Mouse (Mus musculus): ENCODE measurements around the gene Cep128.
A peak's percentile ranks its signal among the peaks of the same experiment; 100 is the strongest.
"Not testable (repeated sequence)": the region's sequence is repeated elsewhere in the genome, so short reads cannot be mapped to it uniquely, and the experiment has no call there.

Gene Cep128

GRCm38 (mm10) chr12:91384281-91385017 lies at the start of gene Cep128, which contains the start of gene Tshr:
Cep128 (minus strand) TSS chr12:91384409.
Tshr (plus strand) TSS chr12:91384563.
- DNase-seq (ENCODE audit: low read depth, low spot score) = peak; percentile 95

- no peak for DNase-seq (ENCODE audit: low read depth, low spot score)
These were observed 42.9 kb upstream of the Cep128 start for GRCm38 (mm10) chr12:91427129-91427528.

DNA sequence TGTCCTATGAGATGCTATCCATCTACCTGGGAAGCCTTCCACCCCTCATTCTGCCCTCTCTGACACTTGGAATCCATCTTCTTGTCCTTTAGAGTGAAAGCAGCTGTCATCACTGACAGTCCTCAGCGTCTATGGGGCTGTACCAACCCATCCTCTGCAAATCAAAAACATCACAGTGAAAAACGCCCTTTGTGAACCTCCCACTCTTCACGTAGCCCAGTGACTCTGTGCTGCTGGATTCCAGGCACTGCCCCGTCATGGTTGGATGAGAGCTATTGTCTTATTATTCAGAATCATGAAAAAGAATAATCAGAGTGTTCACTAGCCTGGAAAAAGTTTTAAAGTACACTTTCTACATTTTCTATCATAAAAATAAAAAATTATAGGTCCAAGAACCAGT lies 42.3 kb upstream of the Cep128 start:
- DNase-seq (ENCODE audit: low read depth, low spot score) = no peak

DNA sequence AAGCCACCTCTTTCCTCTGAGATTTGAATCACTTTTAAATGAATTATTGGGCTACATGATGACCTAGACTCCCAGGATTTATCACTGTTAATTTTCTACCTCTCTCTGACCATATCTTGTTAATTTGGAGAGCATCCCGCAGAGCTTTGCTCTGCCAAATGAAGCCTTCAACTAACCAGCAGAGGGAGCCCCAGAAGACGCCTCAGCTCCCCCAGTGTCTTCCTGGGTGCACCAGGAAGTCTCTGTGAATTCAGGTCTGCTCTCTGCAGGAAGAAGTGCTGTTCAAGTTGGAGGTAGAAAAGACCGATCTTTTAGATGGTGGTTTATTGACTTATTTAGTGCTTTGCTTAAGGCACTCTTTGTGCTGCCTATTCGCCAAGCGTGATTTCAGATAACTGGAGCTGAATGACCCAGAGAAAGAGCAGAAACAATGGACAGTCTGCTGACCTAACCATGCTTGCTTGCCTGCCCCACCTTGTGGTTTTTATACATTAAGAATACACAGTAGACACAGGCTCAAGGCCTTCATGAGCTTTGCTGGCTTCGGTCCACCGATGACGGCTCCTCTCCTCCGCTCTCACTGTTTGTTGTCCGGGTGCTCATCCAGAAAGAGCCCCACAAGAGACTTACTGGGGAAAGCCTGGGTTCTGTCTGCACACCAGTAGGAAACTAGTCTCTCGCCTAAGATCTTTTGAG lies 39.1 kb upstream of the Cep128 start:
- DNase-seq (ENCODE audit: low read depth, low spot score) = peak; percentile 76

- DNase-seq (ENCODE audit: low read depth, low spot score) = no peak
These were observed 37.1 kb upstream of the Cep128 start for GRCm38 (mm10) chr12:91421272-91421671.

DNA sequence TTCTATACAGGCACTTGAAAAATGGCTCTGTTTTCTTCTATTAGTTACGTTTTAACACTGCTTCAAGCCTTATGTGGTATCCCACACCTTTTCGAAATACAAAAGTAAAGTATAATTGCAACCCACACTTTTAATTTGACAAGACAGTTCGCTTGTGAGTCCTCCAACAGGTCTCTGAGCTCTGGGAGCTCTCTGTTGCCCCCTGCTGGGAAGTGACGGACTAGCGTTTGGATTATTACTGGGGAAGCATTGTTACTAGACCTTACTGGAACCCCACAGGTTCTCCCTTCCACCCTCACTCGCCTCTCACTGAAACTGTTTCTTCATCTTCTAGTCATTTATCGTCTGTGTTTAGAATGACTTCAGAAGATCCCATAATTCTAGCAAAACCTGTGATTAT lies 34.6 kb upstream of the Cep128 start:
- peak; percentile 79 for DNase-seq (ENCODE audit: low read depth, low spot score)

GRCm38 (mm10) chr12:91416828-91417227 lies 32.6 kb upstream of the Cep128 start:
- DNase-seq (ENCODE audit: low read depth, low spot score) = no peak

- DNase-seq (ENCODE audit: low read depth, low spot score) = no peak
These were observed 30.9 kb upstream of the Cep128 start for GRCm38 (mm10) chr12:91415112-91415511.

DNA sequence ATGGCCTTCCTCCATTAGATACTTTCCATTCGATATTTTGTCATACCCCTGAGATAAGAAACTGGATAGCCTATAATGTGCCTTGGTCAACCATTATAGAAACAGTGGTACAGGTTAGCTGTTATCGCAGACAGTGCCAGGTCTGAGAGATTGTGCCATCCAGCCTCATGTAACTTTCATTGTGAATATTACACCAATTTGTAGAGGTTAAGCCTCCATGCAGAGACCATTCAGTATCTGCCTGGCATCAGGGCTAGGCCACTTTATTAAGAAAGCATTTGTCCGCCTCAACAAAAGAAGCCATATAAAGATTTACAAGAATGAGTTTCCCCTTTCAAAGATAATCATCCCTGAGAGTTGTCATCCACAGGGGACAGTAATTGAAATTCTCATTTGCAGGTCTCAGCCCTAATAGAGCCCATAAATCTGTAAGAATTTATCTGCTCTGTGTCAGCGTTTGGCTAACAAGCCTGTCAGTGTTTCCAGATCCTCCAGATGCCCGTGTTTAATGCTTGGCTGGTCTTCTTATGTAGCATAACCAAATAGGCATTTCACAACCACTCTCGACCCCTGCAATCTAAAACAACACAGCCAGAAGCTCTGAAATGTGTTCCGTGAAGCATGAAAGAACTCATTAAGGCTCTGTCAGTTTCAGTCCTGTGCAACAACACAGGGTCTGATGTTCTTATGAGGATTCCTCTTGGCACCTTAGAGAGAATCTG lies 28.4 kb upstream of the Cep128 start:
- peak; percentile 71 for DNase-seq (ENCODE audit: low read depth, low spot score)

DNA sequence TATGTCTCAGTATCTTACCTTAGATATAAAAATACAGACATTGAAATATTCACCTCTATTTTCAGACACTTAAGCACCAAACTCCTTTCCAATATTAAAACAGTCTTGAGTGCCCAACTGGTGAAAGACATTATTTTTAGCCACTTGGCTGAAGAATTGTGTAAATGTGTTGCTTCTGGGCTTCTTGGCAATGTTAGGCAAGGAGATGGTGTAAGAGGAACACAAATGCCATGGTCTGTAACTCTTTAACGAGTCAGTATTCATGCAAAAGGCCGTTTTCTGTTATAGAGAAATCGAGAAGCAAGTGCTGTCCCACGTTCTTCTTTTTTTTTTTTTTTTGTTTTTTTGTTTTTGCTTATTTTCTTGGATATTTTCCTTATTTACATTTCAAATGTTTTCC lies 26.1 kb upstream of the Cep128 start:
- DNase-seq (ENCODE audit: low read depth, low spot score) = no peak

GRCm38 (mm10) chr12:91401049-91401352 lies 16.8 kb upstream of the Cep128 start:
- no peak for DNase-seq (ENCODE audit: low read depth, low spot score)

- DNase-seq (ENCODE audit: low read depth, low spot score) = peak; percentile 65
These were observed 16.2 kb upstream of the Cep128 start for GRCm38 (mm10) chr12:91400232-91401048.

DNA sequence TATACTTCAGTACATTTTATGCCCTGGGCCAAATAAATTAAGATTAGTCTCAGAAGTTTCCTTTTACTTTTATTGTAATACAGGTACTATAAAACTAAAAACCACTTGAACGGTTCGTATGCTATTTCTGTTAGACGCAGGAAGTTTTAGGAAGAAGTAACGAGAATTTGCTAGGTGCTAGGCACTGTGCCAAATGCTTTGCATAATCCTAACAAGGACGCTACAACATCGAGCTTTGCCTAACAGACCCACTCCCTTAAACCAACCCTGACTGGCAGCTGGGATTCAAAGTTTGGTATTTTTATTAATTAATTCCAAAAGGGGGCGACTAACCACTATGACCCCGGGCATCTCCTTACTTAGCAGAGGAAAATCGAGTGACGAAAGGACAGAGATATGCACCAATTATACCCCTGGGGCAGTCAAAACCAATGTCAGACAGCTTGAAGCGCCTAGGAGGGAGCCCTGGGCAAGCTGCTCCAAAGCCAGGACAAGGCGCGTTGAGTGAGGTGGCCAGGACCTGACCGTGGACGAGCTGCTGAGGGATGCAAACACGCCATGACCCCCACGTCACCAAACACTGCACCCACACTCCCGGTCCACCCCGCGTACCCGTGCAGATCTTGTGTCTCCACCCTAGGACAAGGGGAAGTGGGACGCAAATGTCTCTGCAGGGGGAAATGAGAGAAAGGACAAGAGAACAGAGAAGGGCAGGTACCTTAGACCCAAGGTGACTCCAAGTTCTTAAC lies 519 bp downstream of the Cep128 start:
- DNase-seq (ENCODE audit: low read depth, low spot score) = no peak

DNA sequence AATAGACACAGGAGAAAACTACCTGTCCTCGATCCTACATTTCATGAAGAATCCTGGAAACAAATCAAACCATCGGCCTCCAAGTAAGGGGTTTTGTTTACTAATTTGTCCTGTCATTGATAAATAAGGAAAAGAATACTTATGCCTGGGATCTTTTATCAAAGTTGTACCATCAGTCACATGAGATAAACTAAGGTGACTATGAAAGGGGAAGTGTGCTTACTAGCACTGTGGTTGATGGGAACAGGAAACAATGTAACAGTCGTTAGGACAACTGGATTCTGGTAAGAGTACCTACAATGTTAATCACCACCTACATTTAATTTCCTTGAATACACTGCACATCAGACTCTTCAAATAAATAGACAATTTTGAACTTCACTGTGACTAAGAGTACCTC lies 15.0 kb downstream of the Cep128 start:
- peak; percentile 10 for DNase-seq (ENCODE audit: low read depth, low spot score)

DNA sequence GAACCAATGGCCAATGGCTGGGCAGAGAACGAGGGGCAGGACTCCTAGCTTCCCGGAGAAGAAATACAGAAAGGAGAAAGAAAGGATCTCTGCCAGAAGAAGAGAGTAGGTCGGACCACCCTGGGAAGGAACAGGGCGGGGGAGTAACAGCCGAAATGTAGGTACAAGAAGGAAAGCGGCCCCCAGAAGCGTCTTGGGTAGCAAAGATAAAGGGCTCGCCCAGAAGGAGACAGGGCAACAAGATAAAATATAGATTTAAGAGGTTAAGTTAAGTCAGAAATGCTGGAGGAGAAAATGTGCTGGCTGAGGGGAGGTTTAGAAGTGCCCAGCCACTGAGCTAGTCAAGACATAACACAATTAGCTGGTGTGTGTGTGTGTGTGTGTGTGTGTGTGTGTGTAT lies 30.4 kb downstream of the Cep128 start:
- no peak for DNase-seq (ENCODE audit: low read depth, low spot score)

- DNase-seq (ENCODE audit: low read depth, low spot score) = not testable (repeated sequence)
These were observed 45.6 kb downstream of the Cep128 start for GRCm38 (mm10) chr12:91338656-91339055.

DNA sequence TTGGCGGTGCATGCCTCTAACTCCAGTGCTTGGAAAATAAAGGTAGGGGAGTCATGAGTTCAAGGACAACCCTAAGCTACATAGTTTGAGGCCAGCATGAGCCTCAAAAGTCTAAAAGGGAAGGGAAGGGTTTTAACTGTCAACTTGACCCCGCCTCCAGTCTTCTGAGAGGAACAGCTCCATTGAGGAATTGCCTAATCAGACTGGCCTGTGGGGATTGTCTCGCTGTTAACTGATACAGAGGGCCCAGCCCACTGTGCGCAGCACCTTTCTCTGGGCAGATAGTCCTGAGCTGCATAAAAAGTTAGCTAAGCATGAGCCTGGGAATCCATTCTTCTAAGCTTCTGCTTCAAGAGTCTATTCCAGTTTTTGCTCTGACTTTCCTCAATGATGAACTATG lies 56.7 kb downstream of the Cep128 start:
- no peak for DNase-seq (ENCODE audit: low read depth, low spot score)

DNA sequence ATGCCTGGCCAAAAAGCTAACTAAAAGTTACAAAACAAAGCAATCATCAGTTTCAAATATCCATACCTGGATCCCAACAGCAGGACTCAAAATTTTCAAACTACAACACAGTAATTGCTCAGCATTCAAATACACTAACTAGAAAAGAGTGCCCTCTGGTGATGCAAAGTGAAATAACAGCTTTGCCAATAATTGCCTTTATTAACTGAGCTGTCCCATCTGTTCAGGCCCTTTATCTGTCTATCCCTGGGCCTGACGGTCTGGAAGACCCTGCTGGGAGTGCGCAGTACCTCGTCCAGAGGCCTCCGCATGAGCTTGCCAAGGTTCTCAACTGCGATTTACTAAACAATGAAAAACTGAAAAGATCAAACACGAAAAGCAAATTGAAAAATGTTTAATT lies 58.1 kb downstream of the Cep128 start:
- DNase-seq (ENCODE audit: low read depth, low spot score) = peak; percentile 40

GRCm38 (mm10) chr12:91315026-91315425 lies 69.2 kb downstream of the Cep128 start:
- DNase-seq (ENCODE audit: low read depth, low spot score) = no peak

DNA sequence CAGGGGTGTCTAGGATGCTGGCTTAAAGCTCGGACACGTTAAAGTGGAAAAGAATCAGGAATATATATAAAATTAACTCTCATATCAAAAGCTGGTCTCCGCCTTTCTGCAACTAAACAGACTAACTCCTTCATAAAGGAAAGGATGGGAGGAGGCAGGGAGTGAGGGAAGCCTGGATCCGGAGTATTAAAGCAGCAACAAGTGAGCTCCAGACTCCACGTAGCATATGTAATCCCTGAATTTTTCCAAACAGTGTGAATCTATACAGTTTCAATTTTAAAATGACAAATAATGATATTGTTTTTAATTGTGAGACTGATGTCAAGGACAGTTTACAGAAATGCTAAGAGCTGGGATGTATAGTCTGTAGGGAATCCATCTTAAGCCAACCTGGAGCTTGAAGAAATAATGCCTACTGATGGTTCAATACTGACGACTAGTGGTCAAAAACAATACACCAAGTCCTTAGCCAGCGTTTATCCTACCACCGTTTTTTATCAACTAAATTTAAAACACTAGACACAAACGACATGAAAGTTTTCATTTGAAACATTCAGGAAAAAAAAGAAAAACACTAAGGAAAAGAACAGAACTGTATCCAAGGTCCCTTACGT lies 70.1 kb downstream of the Cep128 start:
- peak; percentile 55 for DNase-seq (ENCODE audit: low read depth, low spot score)

- DNase-seq (ENCODE audit: low read depth, low spot score) = no peak
These were observed 71.6 kb downstream of the Cep128 start for GRCm38 (mm10) chr12:91312591-91312990.
